Mouse (Mus musculus): ENCODE results near the gene Ttn.

Gene Ttn

GRCm38 (mm10) chr2:76673472-76674081 is 308.8 kb downstream of the Ttn start:
- in situ Hi-C loops (cut with MboI; ENCODE audit: unreplicated experiment in 2 of 2), result loop anchor here (5.0 to 25.0 kb wide), 2 partner anchors 301 to 1264 kb away; partner anchors contain the start of gene Cwc22 (in 1 of the 2)

DNA sequence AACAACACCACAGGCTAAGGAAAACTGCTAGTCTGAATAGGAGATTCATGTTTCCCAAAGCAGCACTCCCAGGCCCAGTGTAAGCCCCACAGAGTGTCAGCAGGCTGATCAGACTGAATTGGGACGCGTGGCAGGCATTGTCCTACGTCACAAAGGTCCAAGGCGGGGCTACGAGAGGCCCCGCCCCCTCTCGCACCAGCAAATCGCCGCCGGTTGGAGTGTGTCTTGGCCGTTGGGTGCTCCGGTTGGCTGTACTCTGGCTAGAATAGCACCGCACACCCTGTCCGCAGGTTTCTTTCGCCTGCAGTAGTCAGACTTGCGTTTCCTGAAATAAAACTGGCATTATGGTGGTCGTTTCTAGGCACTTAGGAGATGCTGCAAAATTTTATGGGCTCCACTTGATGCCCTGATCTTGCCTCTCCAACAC is 309.4 kb downstream of the Ttn start, which contains the start of gene Fkbp7:
Gene Fkbp7, minus strand, starts transcription at position 151 of the 427 bp plus-strand sequence.
- in situ Hi-C loops (cut with MboI; ENCODE audit: unreplicated experiment in 2 of 2), result loop anchor here (5.0 to 25.0 kb wide), 2 partner anchors 301 to 1264 kb away; partner anchors contain the start of gene Cwc22 (in 1 of the 2)

DNA sequence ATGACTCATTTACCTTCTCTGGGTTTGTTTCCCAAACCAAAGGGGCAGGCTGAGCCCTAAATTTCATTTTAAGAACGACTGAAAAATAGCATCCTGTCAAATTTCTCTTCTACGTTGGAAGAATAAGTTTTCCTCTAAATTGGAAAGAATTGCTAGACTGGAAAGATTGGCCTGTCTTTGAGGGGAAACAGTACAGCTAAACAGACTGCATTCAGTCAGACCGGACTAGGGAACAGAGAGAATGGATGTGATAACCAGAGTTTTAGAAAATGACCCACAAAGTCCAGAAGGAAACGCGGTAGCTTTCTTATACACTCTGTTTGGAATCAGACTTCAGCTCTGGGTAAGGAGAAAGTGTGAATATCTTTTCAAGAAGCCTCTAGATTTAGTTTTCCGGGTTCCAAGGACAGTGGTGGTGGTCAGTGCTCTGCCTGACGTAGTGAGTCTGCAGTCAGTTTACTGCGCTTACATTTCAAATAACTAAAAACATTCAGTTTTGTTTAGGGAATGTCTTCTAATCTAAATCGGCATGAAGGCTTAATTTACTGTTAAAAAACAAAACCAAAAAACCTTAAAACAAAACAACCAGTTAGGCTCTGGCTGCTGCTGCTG is 310.1 kb downstream of the Ttn start:
- in situ Hi-C loops (cut with MboI; ENCODE audit: unreplicated experiment in 2 of 2), result loop anchor here (5.0 to 25.0 kb wide), 2 partner anchors 300 to 1265 kb away; partner anchors contain the start of gene Cwc22 (in 1 of the 2)

- in situ Hi-C loops (cut with MboI; ENCODE audit: unreplicated experiment in 2 of 2), result loop anchor here (5.0 to 25.0 kb wide), 2 partner anchors 299 to 1266 kb away; partner anchors contain the start of gene Cwc22 (in 1 of the 2)
Measured at GRCm38 (mm10) chr2:76671641-76672040, 310.7 kb downstream of the Ttn start.

DNA sequence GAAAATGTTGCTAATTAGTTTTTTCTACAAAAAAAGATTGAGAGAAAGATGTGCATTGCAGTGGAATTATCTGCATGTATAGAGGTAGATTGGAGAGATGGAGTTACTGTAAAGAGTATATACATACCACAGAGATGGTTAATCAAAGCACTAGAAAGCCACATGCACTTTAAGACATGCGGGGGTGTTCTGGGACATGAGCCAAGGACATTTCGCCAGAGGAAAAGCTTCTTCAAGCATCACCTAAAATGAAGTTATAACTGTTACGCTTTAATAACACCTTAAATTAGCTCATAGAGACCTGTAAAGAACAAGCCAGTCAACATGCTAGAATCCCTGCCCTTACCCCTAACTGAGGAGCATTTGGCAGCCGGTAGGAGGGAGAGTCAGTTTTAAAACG is 315.1 kb downstream of the Ttn start:
- in situ Hi-C loops (cut with MboI; ENCODE audit: unreplicated experiment in 2 of 2), result loop anchor here in 1 of 2 experiments (25.0 kb wide), 1 partner anchor 1270 kb away; the partner anchor contains the start of gene Cwc22

DNA sequence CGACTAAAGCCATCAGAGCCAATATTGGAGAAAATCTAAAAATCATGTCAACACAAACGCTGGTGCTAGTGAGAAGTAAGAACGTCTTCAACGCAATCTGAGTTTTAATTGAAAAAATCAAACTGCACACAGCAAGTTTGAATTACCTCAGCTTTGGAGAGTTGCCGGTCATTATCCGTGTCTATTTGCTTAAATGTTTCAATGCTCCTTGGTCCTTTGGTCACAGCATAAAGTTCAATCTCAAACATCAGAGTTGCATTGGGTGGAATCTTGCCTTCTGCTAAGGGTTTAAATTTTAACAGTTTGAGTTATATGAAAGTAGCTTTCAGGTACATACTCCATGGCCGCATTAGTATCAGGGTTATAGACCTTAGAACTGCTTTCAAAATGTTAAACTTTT is 316.8 kb downstream of the Ttn start:
- in situ Hi-C loops (cut with MboI; ENCODE audit: unreplicated experiment in 2 of 2), result loop anchor here in 1 of 2 experiments (25.0 kb wide), 1 partner anchor 1272 kb away; the partner anchor contains the start of gene Cwc22

DNA sequence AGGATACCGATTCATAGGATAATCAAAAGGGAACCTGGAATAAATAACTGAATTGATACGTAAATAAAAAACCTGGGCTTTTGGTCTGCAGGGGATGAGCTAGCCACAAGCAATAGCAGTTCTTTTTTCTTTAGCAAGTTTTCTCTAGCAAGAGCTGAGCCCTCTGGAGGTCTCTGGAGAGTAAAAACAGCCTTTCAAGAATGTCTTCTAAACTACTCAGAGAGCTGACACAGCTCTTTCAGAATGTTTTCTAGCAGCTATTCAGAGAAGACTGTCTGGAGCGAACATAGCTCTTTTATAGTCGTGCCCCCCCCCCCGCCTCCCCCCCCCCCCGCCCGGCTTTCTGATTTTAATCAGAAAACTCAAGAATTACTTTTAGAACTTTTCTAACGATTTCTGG is 322.9 kb downstream of the Ttn start:
- in situ Hi-C loops (cut with MboI; ENCODE audit: unreplicated experiment in 2 of 2), result loop anchor here in 1 of 2 experiments (25.0 kb wide), 1 partner anchor 1278 kb away; the partner anchor contains the start of gene Cwc22

GRCm38 (mm10) chr2:76658551-76658950 is 323.8 kb downstream of the Ttn start:
- in situ Hi-C loops (cut with MboI; ENCODE audit: unreplicated experiment in 2 of 2), result loop anchor here in 1 of 2 experiments (25.0 kb wide), 1 partner anchor 1279 kb away; the partner anchor contains the start of gene Cwc22

DNA sequence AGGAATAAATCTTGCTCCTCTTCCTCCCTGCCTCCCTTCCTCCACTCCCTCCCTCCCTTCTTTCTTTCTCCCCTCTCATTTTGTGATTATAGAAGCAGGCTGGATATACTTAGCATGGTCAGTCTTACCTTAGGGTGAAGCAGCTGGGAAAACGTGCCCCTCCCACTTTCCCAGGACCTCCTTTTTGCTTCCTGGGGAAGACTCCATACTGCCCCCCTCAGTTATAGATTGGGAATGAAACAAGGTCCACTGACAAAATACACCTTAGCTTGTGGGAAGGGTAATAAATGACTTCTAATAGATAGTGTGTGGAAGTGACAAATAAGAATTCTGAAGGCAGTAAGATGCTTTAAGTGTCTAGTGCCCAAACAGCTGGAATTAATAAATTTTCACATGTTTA is 326.4 kb downstream of the Ttn start:
- in situ Hi-C loops (cut with MboI; ENCODE audit: unreplicated experiment in 2 of 2), result loop anchor here in 1 of 2 experiments (25.0 kb wide), 1 partner anchor 1281 kb away; the partner anchor contains the start of gene Cwc22

DNA sequence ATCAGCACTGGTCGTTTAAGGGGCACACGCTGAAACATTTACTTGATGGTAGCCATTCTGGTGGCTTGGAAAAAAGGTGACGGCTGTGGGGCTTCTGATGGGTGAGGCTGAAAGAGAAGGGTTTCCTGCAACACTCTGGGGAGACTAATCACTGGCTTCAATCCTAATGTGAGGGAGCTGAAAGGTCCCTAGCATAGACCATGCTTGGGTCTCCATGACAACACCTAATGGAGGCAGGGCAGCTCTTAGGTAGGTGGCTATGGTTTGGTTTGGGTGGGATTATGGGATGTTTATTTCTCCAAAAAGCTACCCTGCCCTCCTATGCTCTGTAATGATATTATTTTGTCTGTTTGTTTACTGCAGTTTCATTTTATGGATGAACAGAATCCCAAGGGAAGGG is 326.9 kb downstream of the Ttn start:
- in situ Hi-C loops (cut with MboI; ENCODE audit: unreplicated experiment in 2 of 2), result loop anchor here in 1 of 2 experiments (25.0 kb wide), 1 partner anchor 1282 kb away; the partner anchor contains the start of gene Cwc22

GRCm38 (mm10) chr2:76654646-76655045 is 327.7 kb downstream of the Ttn start:
- in situ Hi-C loops (cut with MboI; ENCODE audit: unreplicated experiment in 2 of 2), result loop anchor here in 1 of 2 experiments (25.0 kb wide), 1 partner anchor 1283 kb away; the partner anchor contains the start of gene Cwc22

Data from v-Abl transformed pro-B cells (cell line).